Mouse (Mus musculus): ENCODE data around the gene Rgl1.
"Not testable (repeated sequence)": the region's sequence is repeated elsewhere in the genome, so short reads cannot be mapped to it uniquely, and the experiment has no call there.

The Rgl1 gene

GRCm38 (mm10) chr1:152766032-152766772 lies at the start of gene Rgl1, which contains the start of gene Arpc5:
Rgl1 (minus strand) TSS chr1:152766351.
Arpc5 (plus strand) TSS chr1:152766542.
- DNase-seq: peak; percentile 98

DNA sequence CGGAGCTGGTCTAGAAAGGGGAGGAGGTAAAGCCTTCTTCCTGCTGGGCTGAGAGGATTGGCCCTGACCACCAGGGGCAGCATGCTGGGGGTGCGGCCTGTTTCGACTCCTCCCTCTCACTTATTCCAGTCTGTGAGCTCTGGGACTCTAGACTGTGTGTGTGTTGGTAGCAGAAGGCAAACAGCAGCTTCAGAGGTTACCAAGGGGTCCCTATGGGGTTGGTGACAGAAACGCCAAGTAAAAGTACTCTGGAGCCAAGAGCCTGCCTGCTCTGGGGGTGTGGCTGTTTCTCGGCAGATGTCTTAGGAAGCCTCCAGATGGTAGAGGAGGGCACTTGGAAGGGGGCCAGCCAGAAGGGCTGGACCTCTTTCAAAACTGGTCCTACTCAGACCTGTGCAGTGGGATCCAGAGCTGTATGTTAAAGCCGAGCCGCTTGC lies 49.1 kb upstream of the Rgl1 start:
- DNase-seq: no peak

GRCm38 (mm10) chr1:152810533-152811439 lies 44.6 kb upstream of the Rgl1 start:
- no peak for DNase-seq

- no peak for DNase-seq
Observed at GRCm38 (mm10) chr1:152809541-152810252, 43.5 kb upstream of the Rgl1 start.

DNA sequence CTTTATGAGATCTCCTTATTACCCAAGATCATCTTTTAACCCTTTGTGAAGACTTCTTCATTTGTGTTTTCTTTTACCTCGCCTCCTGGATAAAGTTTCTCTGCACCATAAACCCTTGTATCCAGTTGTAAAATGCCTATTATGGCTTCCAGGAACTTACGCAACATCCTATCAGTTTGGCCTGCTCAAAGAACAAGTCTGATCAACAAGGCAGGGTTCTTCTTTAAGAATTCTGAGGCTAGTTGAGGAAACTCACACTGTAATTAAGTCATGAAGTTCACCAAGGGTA lies 42.2 kb upstream of the Rgl1 start:
- no peak for DNase-seq

DNA sequence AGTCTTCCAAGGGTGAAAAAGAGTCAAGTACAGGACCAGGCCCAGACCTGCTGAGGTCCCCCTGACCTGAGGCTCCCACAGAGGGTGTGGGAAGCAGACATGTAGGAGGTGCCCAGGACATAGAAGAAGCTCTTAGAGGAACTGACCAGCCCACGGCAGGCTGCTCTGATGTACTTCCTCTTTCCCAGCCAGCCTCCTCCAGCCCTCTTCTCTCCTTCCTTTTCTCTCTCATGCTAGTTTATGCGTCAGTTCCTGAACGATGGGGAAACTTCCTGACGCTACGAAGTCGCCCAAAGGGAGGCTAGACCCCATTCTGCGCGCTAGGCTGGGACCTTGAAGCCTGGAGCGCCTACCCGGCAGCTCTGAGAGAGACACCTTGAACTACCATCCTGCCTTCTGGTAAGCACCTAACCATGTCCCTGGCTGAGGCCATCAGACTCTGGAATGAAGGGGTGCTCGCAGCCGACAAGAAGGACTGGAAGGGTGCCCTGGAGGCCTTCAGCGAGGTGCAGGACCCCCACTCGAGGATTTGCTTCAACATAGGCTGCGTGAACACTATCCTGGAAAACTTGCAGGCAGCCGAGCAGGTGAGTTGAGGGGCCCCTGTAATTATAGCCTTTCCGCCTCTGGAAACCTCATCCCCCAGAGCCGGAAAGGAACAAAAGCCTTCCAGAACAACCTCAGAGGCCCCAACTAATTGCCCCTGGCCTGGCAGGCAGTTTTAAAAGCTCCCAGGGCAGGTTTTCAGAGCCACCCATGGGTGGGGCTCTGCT lies 41.7 kb upstream of the Rgl1 start:
- peak; percentile 74 for DNase-seq

GRCm38 (mm10) chr1:152804907-152805306 lies 38.8 kb upstream of the Rgl1 start:
- no peak for DNase-seq

DNA sequence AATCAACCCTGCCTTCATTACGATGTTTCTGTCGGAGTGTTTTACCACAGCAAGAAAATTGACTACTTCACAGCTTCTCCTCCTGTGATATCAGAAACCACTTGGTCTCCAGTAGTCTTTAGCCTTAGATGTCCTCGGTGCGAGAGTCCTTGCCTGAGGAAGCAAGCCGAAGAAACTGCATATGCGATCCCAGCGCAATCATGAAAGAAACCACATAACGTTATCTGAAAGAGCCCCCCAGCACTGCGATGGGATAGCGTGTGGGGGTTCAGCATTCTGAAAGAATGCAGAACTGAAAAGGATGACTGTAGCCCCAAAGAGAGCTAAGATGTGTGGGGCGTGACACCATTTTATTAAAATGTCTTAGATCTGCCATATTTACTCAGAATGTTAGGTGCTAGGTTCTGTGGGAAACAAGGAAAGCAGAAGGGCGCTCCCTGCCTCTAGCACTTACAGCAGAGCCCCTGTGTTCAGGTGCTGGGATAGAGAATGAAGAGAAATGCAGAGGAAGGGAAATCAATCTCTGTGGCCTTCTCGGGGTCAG lies 34.6 kb upstream of the Rgl1 start:
- DNase-seq: no peak

- no peak for DNase-seq
Observed at GRCm38 (mm10) chr1:152799897-152800296, 33.7 kb upstream of the Rgl1 start, which contains the start of gene Ncf2. Ncf2 (plus strand) TSS chr1:152800194.

GRCm38 (mm10) chr1:152798125-152798524 lies 32.0 kb upstream of the Rgl1 start:
- DNase-seq: no peak

DNA sequence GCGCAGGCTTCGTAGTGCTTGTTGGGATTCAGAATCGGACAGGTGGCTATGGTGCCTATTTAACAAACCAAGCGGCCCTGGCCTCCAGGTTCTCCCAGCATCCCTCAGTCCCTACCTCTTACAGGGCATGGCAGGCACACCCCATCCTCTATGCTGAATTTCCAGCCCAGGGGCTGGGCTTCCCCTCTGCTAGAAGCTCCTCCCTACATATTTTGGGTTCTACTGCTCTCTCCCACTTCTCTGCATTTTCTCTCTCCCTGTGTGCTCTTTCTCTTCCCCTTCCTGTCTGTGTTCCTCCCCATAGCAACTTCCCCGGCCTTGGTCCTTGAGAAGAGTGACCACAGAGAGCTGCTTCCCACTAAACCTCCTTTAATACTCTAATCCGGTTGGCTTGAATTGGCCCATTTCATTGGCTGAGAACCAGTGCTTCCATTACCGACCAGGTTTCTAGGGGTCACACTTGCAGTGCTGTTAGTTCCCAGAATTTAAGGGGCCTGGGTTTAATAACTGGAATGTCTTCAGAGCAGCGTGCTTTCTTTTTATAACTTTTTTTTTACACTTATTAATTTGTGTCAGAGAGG lies 30.6 kb upstream of the Rgl1 start:
- no peak for DNase-seq

DNA sequence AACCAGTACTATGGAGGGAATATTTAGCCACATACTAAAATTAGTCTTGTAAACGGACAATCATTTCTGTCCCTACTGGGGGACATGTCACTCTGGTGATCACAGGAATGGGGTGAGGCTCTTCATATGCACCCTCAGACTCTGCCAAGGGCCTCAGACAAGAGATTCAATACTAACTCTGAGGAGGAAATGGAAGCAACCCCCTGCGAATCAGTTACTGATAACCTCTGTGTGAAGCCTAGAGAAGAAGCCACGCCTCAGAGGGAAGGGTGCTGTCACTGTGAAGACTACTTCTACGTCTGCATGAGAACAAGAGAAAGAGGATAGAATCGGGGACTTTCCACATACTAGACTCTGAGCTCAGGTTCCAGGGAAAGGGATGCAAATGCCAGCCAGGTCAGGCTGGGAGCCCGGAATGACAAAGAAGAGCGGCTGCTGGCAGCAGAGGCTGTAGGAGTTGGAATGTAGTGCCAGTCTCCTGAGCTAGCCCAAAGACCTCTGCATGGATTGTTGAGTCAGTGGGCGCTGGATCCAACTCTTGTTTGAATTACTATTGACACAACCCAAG lies 29.6 kb upstream of the Rgl1 start:
- DNase-seq: no peak

DNA sequence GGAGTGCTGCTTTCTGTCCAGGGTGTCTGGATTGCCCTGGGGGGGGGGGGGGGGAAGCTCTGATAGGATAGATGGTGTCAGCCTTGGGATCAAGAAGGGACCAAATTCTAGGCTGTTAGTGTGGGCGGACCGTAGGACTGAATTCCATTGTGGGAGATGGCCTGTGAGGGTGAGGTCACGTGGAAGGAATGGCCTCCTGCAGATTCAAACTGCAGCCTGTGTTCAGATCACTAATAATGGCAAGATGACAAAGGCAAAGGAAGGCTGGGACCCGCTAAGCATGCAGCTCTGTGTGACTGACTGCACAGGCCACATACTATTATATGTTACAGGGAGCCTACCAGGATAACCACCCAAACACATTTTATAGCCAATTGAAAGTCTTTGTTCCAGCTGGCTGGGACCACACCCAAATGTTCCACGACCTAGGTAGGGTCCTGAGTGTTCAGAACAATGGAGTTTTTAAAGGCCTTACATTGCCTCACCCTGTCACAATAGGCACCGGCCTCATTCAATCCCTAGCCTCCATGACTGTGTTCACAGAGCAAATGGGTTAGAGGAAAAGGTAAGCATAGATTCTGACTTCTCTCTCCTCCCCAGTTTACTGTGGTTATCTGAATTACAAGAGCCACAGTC lies 27.5 kb upstream of the Rgl1 start:
- no peak for DNase-seq

DNA sequence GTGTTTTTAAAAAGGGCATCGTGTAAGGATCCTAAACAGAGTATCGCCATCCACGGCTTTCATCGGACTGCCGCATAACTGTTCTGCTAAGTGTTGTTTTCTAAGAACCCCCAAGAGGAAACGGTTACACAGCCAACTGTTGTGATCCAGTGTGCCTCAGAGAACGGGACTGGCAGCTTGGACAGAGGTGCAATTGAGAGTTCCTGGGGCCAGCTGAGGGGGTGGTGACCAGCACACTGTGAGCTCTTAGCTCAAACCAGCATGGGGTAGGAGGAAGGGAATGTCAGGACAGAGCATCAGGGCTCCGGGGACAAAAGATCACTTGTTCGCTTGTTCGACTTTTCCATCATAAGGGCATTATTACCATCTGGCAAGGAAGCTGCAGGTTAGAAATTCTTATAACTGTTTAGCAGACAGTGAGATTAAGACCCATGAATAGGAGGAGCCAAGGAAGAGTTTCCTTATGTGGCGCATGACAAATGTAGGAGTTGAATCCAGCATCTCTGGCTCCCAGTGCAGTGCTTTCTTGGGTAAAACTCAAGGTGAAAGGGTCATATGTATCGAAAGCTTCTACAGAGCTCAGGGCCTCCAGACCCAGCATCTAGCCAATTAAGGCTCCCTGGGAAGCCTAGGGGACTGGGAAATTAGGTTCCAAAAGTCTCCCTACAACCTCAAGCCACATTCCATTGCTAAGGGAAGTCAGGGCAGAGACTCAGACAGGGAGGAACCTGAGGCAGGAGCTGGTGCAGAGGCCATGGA lies 26.8 kb upstream of the Rgl1 start:
- peak; percentile 83 for DNase-seq

GRCm38 (mm10) chr1:152791269-152791668 lies 25.1 kb upstream of the Rgl1 start:
- DNase-seq: no peak

GRCm38 (mm10) chr1:152790821-152791220 lies 24.7 kb upstream of the Rgl1 start:
- no peak for DNase-seq

DNA sequence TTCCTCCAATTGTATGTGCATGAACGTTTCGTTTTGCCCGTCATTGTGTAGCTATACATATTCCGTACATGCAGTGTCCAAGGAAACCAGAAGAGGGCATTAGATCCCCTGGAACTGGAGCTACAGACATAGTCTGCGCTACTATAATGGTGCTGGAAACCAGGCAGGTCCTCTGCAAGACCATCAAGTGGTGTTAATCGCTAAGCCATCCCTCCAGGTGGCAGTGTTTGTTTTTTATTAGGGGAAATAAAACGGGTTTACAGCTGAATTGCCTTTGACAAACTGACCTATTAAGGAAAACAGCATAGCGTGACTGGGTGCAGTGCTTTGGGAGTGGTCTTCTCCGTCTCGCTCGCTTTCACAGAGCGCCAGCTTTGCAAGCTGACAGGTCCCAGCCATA lies 24.1 kb upstream of the Rgl1 start:
- DNase-seq: no peak

- DNase-seq: no peak
Observed at GRCm38 (mm10) chr1:152788121-152788660, 22.0 kb upstream of the Rgl1 start.

DNA sequence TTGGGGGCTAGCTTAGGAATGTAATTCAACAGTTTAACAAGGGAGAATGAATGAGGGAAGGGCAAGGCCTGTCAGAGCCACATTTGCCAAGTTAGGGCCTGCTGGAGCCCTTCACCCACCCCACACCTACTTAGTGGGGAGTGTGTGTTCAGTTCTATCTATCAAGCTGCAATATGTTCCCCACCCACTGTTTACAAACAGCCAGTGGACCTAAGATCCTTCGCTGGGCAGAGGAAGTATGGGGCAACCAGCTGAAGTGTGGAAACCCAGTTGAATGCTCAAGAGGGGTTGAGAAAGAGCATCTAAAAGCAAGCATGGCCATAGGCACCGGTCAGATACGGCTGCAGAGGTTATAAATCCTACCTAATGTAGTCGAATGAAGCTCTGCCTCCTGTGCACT lies 20.8 kb upstream of the Rgl1 start:
- no peak for DNase-seq

DNA sequence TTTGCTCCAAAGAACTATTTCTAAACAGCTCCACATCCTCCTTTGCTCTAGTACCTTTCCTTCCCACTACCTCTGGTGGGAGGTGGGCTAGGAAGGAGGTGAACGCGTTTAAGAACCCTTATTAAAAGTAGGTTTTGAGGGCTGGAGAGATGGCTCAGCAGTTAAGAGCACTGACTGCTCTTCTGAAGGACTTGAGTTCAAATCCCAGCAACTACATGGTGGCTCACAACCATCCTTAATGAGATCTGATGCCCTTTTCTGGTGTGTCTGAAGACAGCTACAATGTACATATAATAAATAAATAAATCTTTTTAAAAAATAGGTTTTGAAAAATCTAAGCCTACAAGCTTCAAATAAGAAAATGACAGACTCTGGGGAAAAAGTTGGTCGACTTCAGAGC lies 19.3 kb upstream of the Rgl1 start:
- not testable (repeated sequence) for DNase-seq
